Mouse (Mus musculus) kidney, postnatal 0 days (tissue): ENCODE measurements around the gene Gjb6. TPM values are rescaled to one million over a fixed set of nuclear protein-coding genes. Genes with fewer than 3 reads are reported as not detected.

Experiments
- ATAC-seq: fragments of 200-750 bp; cut with Nextera tagmentation; replicated peaks from 2 replicates; pipeline ENCODE4 v1.8.0; 2017; ENCODE audit warnings: low read depth, moderate number of reproducible peaks, moderate TSS enrichment, moderate library complexity; ENCODE audit not compliant: low FRiP score
- DNase-seq: peaks from one replicate; pipeline ENCODE4 v3.0.0-alpha.2; 2016; ENCODE audit warnings: low spot score
- H3K27ac ChIP-seq: fragments of 300-500 bp; sonication (generic); 2 replicates; pipeline ENCODE4 v1.5.1; 2014; ENCODE audit warnings: mild to moderate bottlenecking
- H3K27me3 ChIP-seq: fragments of 300-500 bp; sonication (generic); 2 replicates; pipeline ENCODE4 v1.6.1; 2014; ENCODE audit warnings: low read length, mixed read lengths; ENCODE audit not compliant: insufficient read depth
- H3K36me3 ChIP-seq: fragments of 300-500 bp; sonication (generic); 2 replicates; pipeline ENCODE4 v1.6.1; 2014; ENCODE audit warnings: low read length, mixed read lengths; ENCODE audit not compliant: insufficient read depth
- H3K4me1 ChIP-seq: fragments of 300-500 bp; sonication (generic); replicated peaks from 2 replicates; pipeline ENCODE4 v1.6.1; 2014; ENCODE audit warnings: antibody characterized with exemption, low read length, mixed read lengths; ENCODE audit not compliant: insufficient read depth
- H3K4me2 ChIP-seq: fragments of 300-500 bp; sonication (generic); 2 replicates; pipeline ENCODE4 v1.6.1; 2014; ENCODE audit warnings: mild to moderate bottlenecking, low read length, moderate library complexity, mixed read lengths
- H3K4me3 ChIP-seq: fragments of 300-500 bp; sonication (generic); replicated peaks from 2 replicates; pipeline ENCODE4 v1.5.1; 2014; ENCODE audit warnings: low read depth, low read length
- H3K9ac ChIP-seq: fragments of 300-500 bp; sonication (generic); 2 replicates; pipeline ENCODE4 v1.6.1; 2014; ENCODE audit warnings: low read depth, low read length
- H3K9me3 ChIP-seq: fragments of 300-500 bp; sonication (generic); replicated peaks from 2 replicates; pipeline ENCODE4 v1.6.1; 2016; ENCODE audit warnings: low read length, inconsistent platforms, mixed read lengths
- CTCF ChIP-seq: IDR thresholded peaks from 2 replicates; pipeline ENCODE4 v1.5.1; 2016; ENCODE audit warnings: antibody characterized with exemption, low read depth, mild to moderate bottlenecking, moderate library complexity
- WGBS: fragments of 180-500 bp; shearing (Covaris S2); extraction: QIAGEN DNeasy Blood & Tissue Kit; methylation state at CpG from one replicate; pipeline ENCODE4 v1.1.7; 2014; 5-methylcytosine and 5-hydroxymethylcytosine counted together
- polyA plus RNA-seq: library from polyadenylated mRNA; unstranded; fragments of >200 nt; fragmentation: Nextera tagmentation; extraction: Ambion mirVana; gene quantifications from 2 replicates; pipeline ENCODE4 v1.2.1, GENCODE M21; 2015

Gjb6 gene
- 1.2 and 1.9 TPM in 2 replicates for polyA plus RNA-seq

DNA sequence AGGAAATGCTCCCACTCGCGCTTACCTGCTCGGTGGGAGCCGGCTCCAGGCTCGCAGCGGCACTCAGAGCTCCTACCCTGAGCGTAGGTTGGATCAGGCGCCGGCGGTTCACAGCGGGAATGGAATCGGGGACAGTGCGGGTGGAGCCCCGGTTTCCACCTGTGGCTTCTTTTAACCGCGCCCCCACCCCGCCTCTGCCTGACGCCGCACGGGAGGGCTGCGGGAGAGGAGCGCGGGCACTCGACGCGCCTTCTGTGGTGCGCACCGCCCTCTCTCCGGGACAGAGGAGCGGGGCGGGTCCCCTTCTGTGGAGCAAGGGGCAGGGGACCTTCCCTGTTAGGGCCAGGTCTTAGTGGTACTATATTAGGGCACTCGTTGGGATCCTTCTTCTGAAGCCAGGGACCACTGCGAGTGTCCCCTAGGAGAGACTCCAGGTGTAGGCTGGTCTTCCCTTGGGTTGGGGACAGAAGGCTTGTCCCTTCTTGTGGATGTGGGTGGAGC lies at the start of gene Gjb6:
Gene Gjb6, minus strand, starts transcription at position 451 of the 501 bp plus-strand sequence.
- H3K9ac ChIP-seq = peak within 1 kb of the TSS; percentile 28; the same call in 1 of the 2 replicates
- no peak for TF ChIP-seq CTCF
- peak; percentile 13; the same call in 1 of the 2 replicates for ATAC-seq

DNA sequence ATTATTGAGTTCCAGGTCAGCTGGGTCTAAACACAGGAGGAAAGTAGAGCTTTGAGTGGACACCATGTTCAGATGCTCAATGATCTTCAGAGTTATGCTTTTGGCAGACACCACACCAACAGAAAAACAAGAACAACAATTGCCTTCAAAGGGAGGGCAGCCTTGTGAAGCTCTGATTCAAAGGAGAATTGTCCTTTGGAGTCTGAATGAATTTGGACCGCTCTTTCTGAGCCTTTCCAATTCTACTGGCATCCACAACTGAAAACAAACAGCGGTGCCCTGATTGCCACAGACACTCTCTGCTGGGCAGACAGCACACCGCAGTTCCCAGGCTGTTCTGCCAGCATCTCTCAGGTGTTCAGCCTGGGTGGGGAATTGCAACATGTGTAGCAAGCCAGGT lies 32.1 kb upstream of the Gjb6 start:
- ATAC-seq (no peak), DNase-seq (no peak)
- Histone ChIP-seq H3K27me3 (no peaks in the 10 kb centered on the region), H3K27ac (no peak overlapping the region), H3K9ac (no peak overlapping the region), H3K4me1 (no peaks in the 10 kb centered on the region), H3K9me3 (no peaks in the 10 kb centered on the region), H3K4me2 (no peak overlapping the region), H3K36me3 (no peaks in the 10 kb centered on the region), H3K4me3 (no peak overlapping the region)
- no peak for TF ChIP-seq CTCF
- WGBS = 90% methylated on average over 3 of the region's 3 CpGs

More for the DNA sequence above, at the start of gene Gjb6:
- DNase-seq = no peak
- Histone ChIP-seq H3K27ac (no peak within 1 kb of the TSS), H3K27me3 (peaks cover 13% of the 10 kb centered on the region; the same call in 1 of the 2 replicates), H3K36me3 (no peaks in the 10 kb centered on the region), H3K4me2 (peak within 1 kb of the TSS; percentile 77), H3K4me1 (no peaks in the 10 kb centered on the region), H3K4me3 (peak within 1 kb of the TSS; percentile 33), H3K9me3 (no peaks in the 10 kb centered on the region)
- WGBS = 4% methylated on average over 33 of the region's 33 CpGs

DNA sequence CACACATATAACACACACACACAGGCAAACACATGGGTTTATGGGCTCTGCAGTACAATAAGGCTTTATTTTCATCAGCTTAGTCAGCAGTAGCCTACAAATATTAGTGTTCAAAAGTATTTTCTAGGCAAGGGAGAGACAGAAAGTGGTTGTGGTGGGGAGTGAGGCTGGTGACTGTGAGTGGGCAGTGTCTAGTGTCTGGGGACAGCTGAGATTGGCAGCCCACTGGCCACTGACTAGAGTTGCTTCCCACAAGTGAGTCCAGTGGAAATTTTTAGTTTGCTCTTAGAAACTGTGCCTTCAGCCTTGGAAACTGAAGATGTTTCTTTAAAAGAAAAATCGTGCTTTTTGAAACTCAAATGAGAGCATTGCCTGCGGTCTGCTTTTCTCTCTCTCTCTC lies 28.4 kb upstream of the Gjb6 start:
- no peak for TF ChIP-seq CTCF
- no peak for ATAC-seq
- DNase-seq = no peak
- no peaks in the 10 kb centered on the region for H3K9me3 ChIP-seq
- no peak overlapping the region for H3K9ac ChIP-seq
- no peaks in the 10 kb centered on the region for H3K36me3 ChIP-seq
- no peak overlapping the region for H3K4me3 ChIP-seq
- H3K4me1 ChIP-seq = no peaks in the 10 kb centered on the region
- H3K27me3 ChIP-seq = no peaks in the 10 kb centered on the region
- WGBS = 49% methylated on average over 2 of the region's 2 CpGs
- H3K27ac ChIP-seq = no peak overlapping the region
- no peak overlapping the region for H3K4me2 ChIP-seq

DNA sequence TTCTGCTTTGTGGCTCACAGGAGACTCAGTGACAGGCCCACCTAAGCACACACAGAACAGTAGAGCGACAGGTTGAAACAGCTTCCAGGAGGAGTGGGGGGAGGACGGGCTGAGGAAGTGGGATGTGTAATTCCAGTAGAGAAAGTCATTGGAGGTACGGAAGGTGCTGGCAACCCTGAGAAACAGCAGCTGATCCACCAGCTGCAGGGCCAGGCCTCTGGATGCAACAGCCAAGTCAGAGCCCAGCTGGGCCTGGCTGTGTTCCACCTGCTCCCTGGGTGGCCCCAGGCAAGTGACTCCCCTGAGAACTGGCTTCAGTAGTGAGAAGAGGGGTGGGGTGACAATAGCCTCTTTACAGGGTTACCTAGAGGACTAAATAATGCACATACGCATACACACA lies 27.8 kb upstream of the Gjb6 start:
- no peak overlapping the region for H3K27ac ChIP-seq
- no peak overlapping the region for H3K9ac ChIP-seq
- 47% methylated on average over 4 of the region's 4 CpGs for WGBS
- no peak for TF ChIP-seq CTCF
- H3K4me3 ChIP-seq = no peak overlapping the region
- no peaks in the 10 kb centered on the region for H3K4me1 ChIP-seq
- no peak overlapping the region for H3K4me2 ChIP-seq
- DNase-seq (no peak), ATAC-seq (no peak)
- no peaks in the 10 kb centered on the region for H3K27me3 ChIP-seq
- no peaks in the 10 kb centered on the region for H3K36me3 ChIP-seq
- no peaks in the 10 kb centered on the region for H3K9me3 ChIP-seq

DNA sequence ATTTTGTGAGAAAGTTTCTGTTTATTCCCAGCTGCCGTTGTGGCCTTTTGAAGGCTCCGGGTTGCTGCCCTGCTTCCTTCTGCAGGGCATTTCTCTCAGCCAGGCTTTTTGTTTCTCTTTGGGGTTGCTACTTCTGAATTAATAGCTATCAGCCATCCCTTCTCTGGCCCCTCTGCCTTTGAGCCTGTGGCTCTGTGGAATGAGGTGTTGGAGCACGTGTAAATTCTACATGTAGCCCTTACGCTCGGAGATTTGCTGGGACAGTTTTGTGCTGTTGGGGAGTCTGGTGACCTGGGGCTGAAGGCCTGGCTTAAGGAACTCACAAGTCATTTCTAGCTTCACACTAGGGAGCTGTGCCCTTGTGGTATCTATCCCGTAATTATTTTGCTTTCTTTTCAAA lies 21.5 kb upstream of the Gjb6 start:
- H3K4me3 ChIP-seq = no peak overlapping the region
- H3K36me3 ChIP-seq = no peaks in the 10 kb centered on the region
- H3K4me1 ChIP-seq = no peaks in the 10 kb centered on the region
- no peaks in the 10 kb centered on the region for H3K9me3 ChIP-seq
- no peak for TF ChIP-seq CTCF
- no peak for ATAC-seq
- no peak overlapping the region for H3K4me2 ChIP-seq
- no peak for DNase-seq
- no peaks in the 10 kb centered on the region for H3K27me3 ChIP-seq
- WGBS = 45% methylated on average over 6 of the region's 6 CpGs
- no peak overlapping the region for H3K27ac ChIP-seq
- no peak overlapping the region for H3K9ac ChIP-seq

DNA sequence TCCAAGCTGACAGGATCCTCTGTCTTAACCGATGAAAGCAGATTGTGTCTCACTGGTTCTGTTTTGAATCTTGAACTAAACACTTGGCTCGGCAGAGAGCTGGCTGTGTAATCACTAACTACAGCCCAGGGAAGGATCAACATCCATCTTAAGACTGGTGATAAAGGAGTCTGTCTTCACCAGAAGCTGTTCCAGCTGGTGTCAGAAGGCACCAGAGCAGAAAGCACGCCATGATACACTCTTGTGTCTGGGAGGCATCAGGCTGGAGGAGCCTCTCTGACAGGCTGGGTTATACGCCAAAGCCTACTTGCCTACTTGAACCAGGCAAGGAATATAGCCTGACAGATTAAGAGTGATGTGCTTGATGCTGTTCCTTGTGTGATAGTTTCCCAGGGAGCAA lies 12.3 kb upstream of the Gjb6 start:
- TF ChIP-seq CTCF = no peak
- H3K4me1 ChIP-seq = no peaks in the 10 kb centered on the region
- H3K27ac ChIP-seq = no peak overlapping the region
- no peaks in the 10 kb centered on the region for H3K9me3 ChIP-seq
- DNase-seq (peak; percentile 29), ATAC-seq (no peak)
- no peak overlapping the region for H3K4me2 ChIP-seq
- no peak overlapping the region for H3K4me3 ChIP-seq
- H3K27me3 ChIP-seq = no peaks in the 10 kb centered on the region
- no peak overlapping the region for H3K9ac ChIP-seq
- H3K36me3 ChIP-seq = no peaks in the 10 kb centered on the region
- 33% methylated on average over 4 of the region's 4 CpGs for WGBS

DNA sequence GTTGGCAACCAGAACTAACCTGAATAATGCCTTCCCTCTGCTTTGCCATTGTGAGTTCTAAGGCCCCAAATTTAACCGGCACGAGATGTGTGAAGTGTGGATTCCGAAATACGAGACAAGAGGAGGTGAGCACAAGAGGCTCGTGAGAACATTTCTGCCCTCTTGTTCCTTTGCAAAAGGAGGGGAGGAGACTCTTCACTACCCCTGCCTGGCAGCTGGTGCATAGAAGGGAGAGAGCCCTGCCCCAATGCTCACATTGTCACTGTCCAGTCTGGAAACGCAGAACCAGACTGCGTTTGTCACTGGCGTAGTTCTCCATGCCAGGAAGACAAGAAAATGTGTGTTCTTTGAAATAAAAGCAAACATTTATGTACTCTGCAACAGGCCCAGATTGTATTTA lies 1.9 kb upstream of the Gjb6 start:
- Histone ChIP-seq H3K4me2 (no peak overlapping the region), H3K4me3 (no peak overlapping the region), H3K9ac (no peak overlapping the region), H3K9me3 (no peaks in the 10 kb centered on the region), H3K27me3 (peaks cover 13% of the 10 kb centered on the region; the same call in 1 of the 2 replicates), H3K4me1 (no peaks in the 10 kb centered on the region), H3K36me3 (no peaks in the 10 kb centered on the region), H3K27ac (no peak overlapping the region)
- ATAC-seq (no peak), DNase-seq (peak; percentile 27)
- TF ChIP-seq CTCF = no peak
- 38% methylated on average over 8 of the region's 8 CpGs for WGBS
